Mouse (Mus musculus) hindbrain, embryonic 11.5 days (tissue): ENCODE data around the gene Osbpl6. TPM values are rescaled to one million over a fixed set of nuclear protein-coding genes. Genes with fewer than 3 reads are reported as not detected.

Experiments
- ATAC-seq: fragments of 200-750 bp; cut with Nextera tagmentation; 2 replicates; pipeline ENCODE4 v1.8.0; 2017; ENCODE audit warnings: mild to moderate bottlenecking, moderate TSS enrichment, moderate library complexity; ENCODE audit not compliant: low FRiP score
- DNase-seq: peaks from one replicate; pipeline ENCODE4 v3.0.0-alpha.2; 2015; ENCODE audit warnings: low spot score
- H3K27ac ChIP-seq: fragments of 300-500 bp; sonication (generic); 2 replicates; pipeline ENCODE4 v1.5.1; 2014; ENCODE audit warnings: mild to moderate bottlenecking, low read depth, low read length
- H3K27me3 ChIP-seq: fragments of 300-500 bp; sonication (generic); 2 replicates; pipeline ENCODE4 v1.6.1; 2014; ENCODE audit warnings: mild to moderate bottlenecking, low read length, moderate library complexity, mixed read lengths; ENCODE audit not compliant: control insufficient read depth, insufficient read depth
- H3K36me3 ChIP-seq: fragments of 300-500 bp; sonication (generic); 2 replicates; pipeline ENCODE4 v1.6.1; 2014; ENCODE audit warnings: mild to moderate bottlenecking, low read length, moderate library complexity, mixed read lengths; ENCODE audit not compliant: control insufficient read depth, insufficient read depth
- H3K4me1 ChIP-seq: fragments of 300-500 bp; sonication (generic); replicated peaks from 2 replicates; pipeline ENCODE4 v1.6.1; 2014; ENCODE audit warnings: low read length, mixed read lengths; ENCODE audit not compliant: control insufficient read depth, insufficient read depth
- H3K4me2 ChIP-seq: fragments of 300-500 bp; sonication (generic); replicated peaks from 2 replicates; pipeline ENCODE4 v1.6.1; 2014; ENCODE audit warnings: mild to moderate bottlenecking, low read depth, low read length
- H3K4me3 ChIP-seq: fragments of 300-500 bp; sonication (generic); 2 replicates; pipeline ENCODE4 v1.5.1; 2014; ENCODE audit warnings: low read depth, low read length
- H3K9ac ChIP-seq: fragments of 300-500 bp; sonication (generic); 2 replicates; pipeline ENCODE4 v1.6.1; 2014; ENCODE audit warnings: low read depth, low read length
- H3K9me3 ChIP-seq: fragments of 300-500 bp; sonication (generic); 2 replicates; pipeline ENCODE4 v1.6.1; 2016; ENCODE audit warnings: low read length; ENCODE audit not compliant: control insufficient read depth
- WGBS: fragments of 180-500 bp; shearing (Covaris S2); extraction: QIAGEN DNeasy Blood & Tissue Kit; methylation state at CpG from one replicate; pipeline ENCODE4 v1.1.7; 2014; 5-methylcytosine and 5-hydroxymethylcytosine counted together
- polyA plus RNA-seq: library from polyadenylated mRNA; unstranded; fragments of >200 nt; fragmentation: Nextera tagmentation; extraction: Ambion mirVana; gene quantifications from 2 replicates; pipeline ENCODE4 v1.2.1, GENCODE M21; 2014

Gene Osbpl6
- polyA plus RNA-seq, 1 experiment from 2014 or later = 16.9 TPM

- WGBS = 77% methylated on average over 7 of the region's 7 CpGs
- H3K36me3 ChIP-seq = no peaks in the 10 kb centered on the region
- H3K4me2 ChIP-seq = no peak overlapping the region
- H3K4me3 ChIP-seq = no peak overlapping the region
- no peaks in the 10 kb centered on the region for H3K4me1 ChIP-seq
- DNase-seq (no peak), ATAC-seq (no peak)
- H3K27me3 ChIP-seq = no peaks in the 10 kb centered on the region
- H3K27ac ChIP-seq = no peak overlapping the region
- no peak overlapping the region for H3K9ac ChIP-seq
- H3K9me3 ChIP-seq = no peaks in the 10 kb centered on the region
These were observed 27.9 kb downstream of the Osbpl6 start for GRCm38 (mm10) chr2:76434224-76434623.

GRCm38 (mm10) chr2:76435667-76436239, 29.4 kb downstream of the Osbpl6 start:
- DNase-seq (no peak), ATAC-seq (no peak)
- Histone ChIP-seq H3K27me3 (no peaks in the 10 kb centered on the region), H3K9ac (no peak overlapping the region), H3K4me1 (no peaks in the 10 kb centered on the region), H3K4me2 (no peak overlapping the region), H3K36me3 (no peaks in the 10 kb centered on the region), H3K27ac (no peak overlapping the region), H3K4me3 (no peak overlapping the region), H3K9me3 (no peaks in the 10 kb centered on the region)
- 92% methylated on average over 7 of the region's 7 CpGs for WGBS

- Histone ChIP-seq H3K9ac (no peak overlapping the region), H3K36me3 (no peaks in the 10 kb centered on the region), H3K9me3 (no peaks in the 10 kb centered on the region), H3K4me3 (no peak overlapping the region), H3K4me2 (no peak overlapping the region), H3K4me1 (no peaks in the 10 kb centered on the region), H3K27me3 (no peaks in the 10 kb centered on the region), H3K27ac (no peak overlapping the region)
- DNase-seq (no peak), ATAC-seq (no peak)
- 83% methylated on average over 2 of the region's 2 CpGs for WGBS
These were observed 31.1 kb downstream of the Osbpl6 start for GRCm38 (mm10) chr2:76437372-76437771.

- no peak for DNase-seq
- Histone ChIP-seq H3K27me3 (no peaks in the 10 kb centered on the region), H3K27ac (no peak overlapping the region), H3K4me3 (no peak overlapping the region), H3K36me3 (no peaks in the 10 kb centered on the region), H3K4me1 (no peaks in the 10 kb centered on the region), H3K4me2 (no peak overlapping the region), H3K9ac (no peak overlapping the region), H3K9me3 (no peaks in the 10 kb centered on the region)
- 55% methylated on average over 2 of the region's 2 CpGs for WGBS
- no peak for ATAC-seq
These were observed 33.2 kb downstream of the Osbpl6 start for GRCm38 (mm10) chr2:76439540-76439939.

GRCm38 (mm10) chr2:76442086-76442485, 35.8 kb downstream of the Osbpl6 start:
- 50% methylated on average over 3 of the region's 3 CpGs for WGBS
- ATAC-seq (peak; percentile 88), DNase-seq (peak; percentile 48)
- Histone ChIP-seq H3K27ac (peak overlapping the region; percentile 20; the same call in 1 of the 2 replicates), H3K9ac (no peak overlapping the region), H3K4me1 (no peaks in the 10 kb centered on the region), H3K4me3 (no peak overlapping the region), H3K4me2 (no peak overlapping the region), H3K9me3 (no peaks in the 10 kb centered on the region), H3K36me3 (no peaks in the 10 kb centered on the region), H3K27me3 (no peaks in the 10 kb centered on the region)

- ATAC-seq (no peak), DNase-seq (no peak)
- 84% methylated on average over 6 of the region's 6 CpGs for WGBS
- Histone ChIP-seq H3K4me1 (no peaks in the 10 kb centered on the region), H3K27ac (no peak overlapping the region), H3K9ac (no peak overlapping the region), H3K9me3 (no peaks in the 10 kb centered on the region), H3K36me3 (no peaks in the 10 kb centered on the region), H3K4me3 (no peak overlapping the region), H3K4me2 (no peak overlapping the region), H3K27me3 (no peaks in the 10 kb centered on the region)
These were observed 43.6 kb downstream of the Osbpl6 start for GRCm38 (mm10) chr2:76449836-76450355.

- no peak for DNase-seq
- 98% methylated on average over 5 of the region's 5 CpGs for WGBS
- no peaks in the 10 kb centered on the region for H3K36me3 ChIP-seq
These were observed 60.4 kb downstream of the Osbpl6 start for GRCm38 (mm10) chr2:76466723-76467122.

GRCm38 (mm10) chr2:76468204-76468603, 61.9 kb downstream of the Osbpl6 start:
- Histone ChIP-seq H3K4me1 (no peaks in the 10 kb centered on the region), H3K27ac (no peak overlapping the region), H3K9me3 (no peaks in the 10 kb centered on the region), H3K36me3 (no peaks in the 10 kb centered on the region), H3K9ac (no peak overlapping the region), H3K27me3 (no peaks in the 10 kb centered on the region), H3K4me2 (no peak overlapping the region), H3K4me3 (no peak overlapping the region)
- no peak for ATAC-seq
- DNase-seq = no peak
- 71% methylated on average over 8 of the region's 8 CpGs for WGBS

More at GRCm38 (mm10) chr2:76466723-76467122, 60.4 kb downstream of the Osbpl6 start:
- Histone ChIP-seq H3K4me3 (no peak overlapping the region), H3K27me3 (no peaks in the 10 kb centered on the region), H3K4me2 (no peak overlapping the region), H3K27ac (no peak overlapping the region), H3K4me1 (no peaks in the 10 kb centered on the region), H3K9me3 (no peaks in the 10 kb centered on the region), H3K9ac (no peak overlapping the region)
- ATAC-seq = no peak

GRCm38 (mm10) chr2:76469091-76469750, 62.9 kb downstream of the Osbpl6 start:
- Histone ChIP-seq H3K27me3 (no peaks in the 10 kb centered on the region), H3K9ac (no peak overlapping the region), H3K36me3 (no peaks in the 10 kb centered on the region), H3K9me3 (no peaks in the 10 kb centered on the region), H3K4me2 (no peak overlapping the region), H3K4me1 (no peaks in the 10 kb centered on the region), H3K4me3 (no peak overlapping the region), H3K27ac (no peak overlapping the region)
- 89% methylated on average over 6 of the region's 6 CpGs for WGBS
- ATAC-seq = no peak
- DNase-seq = no peak
